Mouse (Mus musculus): ENCODE data around the gene Snrk. TPM values are rescaled to one million over a fixed set of nuclear protein-coding genes. Genes with fewer than 3 reads are reported as not detected.

Snrk gene
- polyA plus RNA-seq, 1 experiment: 51.2 TPM

- no peak for TF ChIP-seq POLR2A (IDR thresholded peaks at IDR 0.05; ENCODE audit: low read depth, low read length)
- TF ChIP-seq CTCF (IDR thresholded peaks at IDR 0.05; ENCODE audit: borderline replicate concordance, insufficient read depth, low read length): no peak
These were observed 18.8 kb downstream of the Snrk start for GRCm38 (mm10) chr9:122135885-122136170.

GRCm38 (mm10) chr9:122137960-122138359, 20.9 kb downstream of the Snrk start:
- no peak overlapping the region for H3K27ac ChIP-seq (ENCODE audit: insufficient read depth, low read length)
- TF ChIP-seq POLR2A (IDR thresholded peaks at IDR 0.05; ENCODE audit: low read depth, low read length) (no peak), CTCF (IDR thresholded peaks at IDR 0.05; ENCODE audit: borderline replicate concordance, insufficient read depth, low read length) (no peak)

More at GRCm38 (mm10) chr9:122135885-122136170, 18.8 kb downstream of the Snrk start:
- Histone ChIP-seq H3K4me3 (ENCODE audit: insufficient read depth, low read length) (no peak overlapping the region), H3K27ac (ENCODE audit: insufficient read depth, low read length) (no peak overlapping the region), H3K4me1 (ENCODE audit: control insufficient read depth, insufficient read depth, low read length) (peaks cover 3% of the 10 kb centered on the region; the same call in 1 of the 2 replicates)

GRCm38 (mm10) chr9:122138371-122139029, 21.4 kb downstream of the Snrk start:
- no peak overlapping the region for H3K27ac ChIP-seq (ENCODE audit: insufficient read depth, low read length)
- peaks cover 4% of the 10 kb centered on the region; the same call in 1 of the 2 replicates for H3K4me1 ChIP-seq (ENCODE audit: control insufficient read depth, insufficient read depth, low read length)
- no peak overlapping the region for H3K4me3 ChIP-seq (ENCODE audit: insufficient read depth, low read length)
- TF ChIP-seq POLR2A (IDR thresholded peaks at IDR 0.05; ENCODE audit: low read depth, low read length): no peak
- TF ChIP-seq CTCF (IDR thresholded peaks at IDR 0.05; ENCODE audit: borderline replicate concordance, insufficient read depth, low read length): no peak

More at GRCm38 (mm10) chr9:122137960-122138359, 20.9 kb downstream of the Snrk start:
- peaks cover 4% of the 10 kb centered on the region; the same call in 1 of the 2 replicates for H3K4me1 ChIP-seq (ENCODE audit: control insufficient read depth, insufficient read depth, low read length)
- no peak overlapping the region for H3K4me3 ChIP-seq (ENCODE audit: insufficient read depth, low read length)

- no peak overlapping the region for H3K4me3 ChIP-seq (ENCODE audit: insufficient read depth, low read length)
- TF ChIP-seq CTCF (IDR thresholded peaks at IDR 0.05; ENCODE audit: borderline replicate concordance, insufficient read depth, low read length) (no peak), POLR2A (IDR thresholded peaks at IDR 0.05; ENCODE audit: low read depth, low read length) (no peak)
These were observed 22.2 kb downstream of the Snrk start for GRCm38 (mm10) chr9:122139236-122139635.

GRCm38 (mm10) chr9:122143219-122143618, 26.2 kb downstream of the Snrk start:
- Histone ChIP-seq H3K27ac (ENCODE audit: insufficient read depth, low read length) (no peak overlapping the region), H3K4me1 (ENCODE audit: control insufficient read depth, insufficient read depth, low read length) (0 out of 2 replicates have a peak, but pooled peaks cover 2% of the 10 kb centered on the region), H3K4me3 (ENCODE audit: insufficient read depth, low read length) (no peak overlapping the region)
- TF ChIP-seq CTCF (IDR thresholded peaks at IDR 0.05; ENCODE audit: borderline replicate concordance, insufficient read depth, low read length) (no peak), POLR2A (IDR thresholded peaks at IDR 0.05; ENCODE audit: low read depth, low read length) (no peak)

More at GRCm38 (mm10) chr9:122139236-122139635, 22.2 kb downstream of the Snrk start:
- Histone ChIP-seq H3K4me1 (ENCODE audit: control insufficient read depth, insufficient read depth, low read length) (peaks cover 2% of the 10 kb centered on the region; the same call in 1 of the 2 replicates), H3K27ac (ENCODE audit: insufficient read depth, low read length) (no peak overlapping the region)

GRCm38 (mm10) chr9:122144776-122145175, 27.7 kb downstream of the Snrk start:
- no peak for TF ChIP-seq CTCF (IDR thresholded peaks at IDR 0.05; ENCODE audit: borderline replicate concordance, insufficient read depth, low read length)
- TF ChIP-seq POLR2A (IDR thresholded peaks at IDR 0.05; ENCODE audit: low read depth, low read length): no peak
- 0 out of 2 replicates have a peak, but pooled peaks cover 2% of the 10 kb centered on the region for H3K4me1 ChIP-seq (ENCODE audit: control insufficient read depth, insufficient read depth, low read length)
- H3K4me3 ChIP-seq (ENCODE audit: insufficient read depth, low read length): no peak overlapping the region
- no peak overlapping the region for H3K27ac ChIP-seq (ENCODE audit: insufficient read depth, low read length)

GRCm38 (mm10) chr9:122145677-122146076, 28.6 kb downstream of the Snrk start:
- Histone ChIP-seq H3K27ac (ENCODE audit: insufficient read depth, low read length) (no peak overlapping the region), H3K4me3 (ENCODE audit: insufficient read depth, low read length) (no peak overlapping the region), H3K4me1 (ENCODE audit: control insufficient read depth, insufficient read depth, low read length) (0 out of 2 replicates have a peak, but pooled peaks cover 2% of the 10 kb centered on the region)
- TF ChIP-seq CTCF (IDR thresholded peaks at IDR 0.05; ENCODE audit: borderline replicate concordance, insufficient read depth, low read length) (no peak), POLR2A (IDR thresholded peaks at IDR 0.05; ENCODE audit: low read depth, low read length) (no peak)

GRCm38 (mm10) chr9:122146124-122146870, 29.2 kb downstream of the Snrk start:
- Histone ChIP-seq H3K27ac (ENCODE audit: insufficient read depth, low read length) (no peak overlapping the region), H3K4me3 (ENCODE audit: insufficient read depth, low read length) (no peak overlapping the region), H3K4me1 (ENCODE audit: control insufficient read depth, insufficient read depth, low read length) (0 out of 2 replicates have a peak, but pooled peaks cover 2% of the 10 kb centered on the region)
- TF ChIP-seq CTCF (IDR thresholded peaks at IDR 0.05; ENCODE audit: borderline replicate concordance, insufficient read depth, low read length) (no peak), POLR2A (IDR thresholded peaks at IDR 0.05; ENCODE audit: low read depth, low read length) (no peak)

- no peaks in the 10 kb centered on the region for H3K4me1 ChIP-seq (ENCODE audit: control insufficient read depth, insufficient read depth, low read length)
- no peak for TF ChIP-seq POLR2A (IDR thresholded peaks at IDR 0.05; ENCODE audit: low read depth, low read length)
- TF ChIP-seq CTCF (IDR thresholded peaks at IDR 0.05; ENCODE audit: borderline replicate concordance, insufficient read depth, low read length): no peak
- no peak overlapping the region for H3K27ac ChIP-seq (ENCODE audit: insufficient read depth, low read length)
- no peak overlapping the region for H3K4me3 ChIP-seq (ENCODE audit: insufficient read depth, low read length)
These were observed 31.3 kb downstream of the Snrk start for GRCm38 (mm10) chr9:122148356-122148755.
